Mouse (Mus musculus) cerebellum, adult 8-10 months (tissue): ENCODE measurements around the gene Dnah10.
A peak's percentile ranks its signal among the peaks of the same experiment; 100 is the strongest.

Source experiments
- DNase-seq: peaks from one replicate; pipeline ENCODE4 v3.0.0; 2022

The Dnah10 gene

GRCm38 (mm10) chr5:124873096-124873495 lies 148.2 kb downstream of the Dnah10 start:
- DNase-seq: no peak

GRCm38 (mm10) chr5:124873890-124874601 lies 149.2 kb downstream of the Dnah10 start:
- DNase-seq: no peak

DNA sequence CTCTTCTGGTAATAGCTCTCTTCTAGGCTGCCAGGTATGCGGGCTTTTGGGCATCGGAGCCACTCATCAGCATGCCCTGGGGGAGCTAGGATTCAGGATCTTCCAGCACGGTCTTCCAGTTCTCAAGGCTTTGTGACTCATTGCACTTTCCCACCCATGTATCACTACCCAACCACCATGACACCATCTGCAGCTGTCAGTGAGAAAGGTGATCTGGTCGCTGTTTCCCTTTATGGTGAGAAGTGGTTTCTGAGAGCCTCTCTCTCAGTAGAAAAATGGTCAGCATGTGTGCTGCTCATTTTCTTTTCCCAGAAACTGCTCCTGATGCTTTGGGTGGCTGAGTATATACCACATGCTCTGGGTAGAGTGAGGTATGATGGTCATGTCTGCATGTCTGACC lies 154.4 kb downstream of the Dnah10 start:
- DNase-seq: no peak

- no peak for DNase-seq
Observed at GRCm38 (mm10) chr5:124879801-124880200, 154.9 kb downstream of the Dnah10 start.

GRCm38 (mm10) chr5:124883877-124884276 lies 159.0 kb downstream of the Dnah10 start:
- peak; percentile 68 for DNase-seq
